Mouse (Mus musculus) cerebellum, adult 11-12 months (tissue): ENCODE results near the gene Chn1.
"Not testable (repeated sequence)": the region's sequence is repeated elsewhere in the genome, so short reads cannot be mapped to it uniquely, and the experiment has no call there.

ENCODE experiments used
- DNase-seq: peaks from one replicate; pipeline ENCODE4 v3.0.0; 2022

Gene Chn1

GRCm38 (mm10) chr2:73774786-73775682 is at the start of gene Chn1:
Chn1 (minus strand) TSS chr2:73775346.
- peak; percentile 67 for DNase-seq

DNA sequence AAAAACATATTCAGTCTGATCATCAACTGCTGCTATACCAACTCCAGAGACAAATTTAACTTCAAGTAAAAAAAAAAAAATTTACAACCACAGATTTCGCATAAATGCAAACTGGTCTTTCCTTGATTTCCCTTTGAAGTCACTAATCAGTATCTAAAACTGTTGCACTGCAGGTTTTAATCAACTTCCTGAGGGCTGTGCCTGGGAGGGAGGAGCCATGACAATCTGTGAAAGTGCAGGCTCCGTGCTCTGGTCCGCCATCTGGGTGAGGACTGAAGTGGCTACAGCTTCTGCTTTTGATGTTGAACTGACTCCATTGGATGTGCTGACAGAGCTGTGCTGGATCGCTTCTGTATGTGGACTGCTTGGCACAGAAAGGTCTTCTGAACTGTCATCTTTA is 43.6 kb upstream of the Chn1 start:
- no peak for DNase-seq

- no peak for DNase-seq
These were observed 32.5 kb upstream of the Chn1 start for GRCm38 (mm10) chr2:73807609-73808008.

DNA sequence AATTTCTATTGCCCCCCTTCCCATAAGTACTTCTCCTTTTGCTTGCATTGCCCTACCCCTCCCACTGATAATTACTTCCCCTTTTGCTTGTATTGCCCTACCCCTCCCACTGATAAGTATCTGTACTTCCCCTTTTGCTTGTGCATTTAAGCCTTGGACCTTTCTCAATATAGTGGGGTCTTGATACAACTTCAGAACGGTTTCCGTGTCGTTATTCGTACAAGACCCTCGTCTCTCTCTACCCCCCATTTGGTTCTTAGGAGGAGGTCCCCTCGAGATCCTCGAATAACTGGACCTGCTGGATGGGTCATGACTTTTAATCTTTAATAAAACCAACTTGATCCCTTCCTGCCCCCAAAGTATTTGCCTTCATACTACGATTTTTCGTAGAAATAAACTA is 25.0 kb upstream of the Chn1 start:
- DNase-seq = not testable (repeated sequence)

- no peak for DNase-seq
These were observed 23.6 kb upstream of the Chn1 start for GRCm38 (mm10) chr2:73798786-73799185.

DNA sequence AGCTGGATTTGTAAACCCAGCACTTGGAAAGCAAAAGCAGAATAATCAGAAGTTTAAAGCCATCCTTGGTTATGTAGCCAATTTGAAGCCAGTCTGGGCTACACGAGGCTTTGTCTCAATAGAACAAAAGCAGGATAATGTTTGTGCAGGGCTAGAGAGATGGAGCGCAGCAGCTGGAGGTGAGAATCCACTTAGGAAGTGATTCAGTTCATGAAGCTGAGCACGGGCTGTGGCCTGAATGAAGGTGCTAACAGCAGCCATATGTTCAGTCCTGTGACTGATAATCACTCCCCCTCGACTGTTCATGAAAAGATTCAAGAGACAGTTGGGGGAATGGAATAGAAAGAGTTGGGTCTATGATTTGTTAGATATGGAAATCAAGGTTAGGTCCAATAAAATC is 23.0 kb upstream of the Chn1 start:
- DNase-seq = no peak

GRCm38 (mm10) chr2:73791846-73792630 is 16.9 kb upstream of the Chn1 start:
- DNase-seq = no peak

DNA sequence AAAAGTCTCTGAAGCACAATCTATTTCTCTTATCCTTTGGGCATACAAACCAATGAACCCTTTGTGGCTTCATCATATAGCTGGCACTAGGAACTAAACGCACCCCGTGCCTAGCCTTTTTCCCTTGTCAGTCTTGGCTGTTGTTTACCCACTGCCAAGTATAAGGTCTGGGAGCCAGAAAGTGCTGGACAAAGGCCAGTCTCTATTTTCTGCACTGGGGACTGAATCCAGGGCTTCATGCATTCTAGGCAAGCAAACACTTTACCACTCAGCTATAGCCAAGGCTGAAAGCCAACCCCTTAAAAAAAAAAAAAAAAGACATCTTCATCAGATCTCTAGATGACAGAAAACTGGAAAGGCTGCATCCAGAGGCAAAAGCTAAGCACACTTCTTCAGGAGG is 15.2 kb upstream of the Chn1 start:
- DNase-seq = no peak

DNA sequence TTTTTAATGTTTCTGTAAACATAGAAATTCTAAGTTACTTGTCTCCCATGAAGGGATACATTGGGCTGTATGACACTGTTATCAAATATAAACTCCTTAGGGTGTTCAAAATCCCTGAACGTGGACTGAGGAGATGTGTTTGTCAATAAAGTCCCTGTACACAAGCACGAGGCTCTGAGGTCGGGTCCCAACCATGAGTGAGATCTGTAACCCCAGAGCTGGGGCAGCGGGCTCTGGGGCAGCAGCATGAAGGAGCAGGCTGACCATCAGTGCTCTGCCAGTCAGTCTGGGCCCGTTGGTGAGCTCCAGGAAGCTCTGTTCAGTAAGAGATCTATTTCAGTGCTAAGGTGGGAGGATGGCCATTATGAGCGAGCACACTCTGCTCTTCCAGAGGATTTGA is 13.2 kb upstream of the Chn1 start:
- no peak for DNase-seq

DNA sequence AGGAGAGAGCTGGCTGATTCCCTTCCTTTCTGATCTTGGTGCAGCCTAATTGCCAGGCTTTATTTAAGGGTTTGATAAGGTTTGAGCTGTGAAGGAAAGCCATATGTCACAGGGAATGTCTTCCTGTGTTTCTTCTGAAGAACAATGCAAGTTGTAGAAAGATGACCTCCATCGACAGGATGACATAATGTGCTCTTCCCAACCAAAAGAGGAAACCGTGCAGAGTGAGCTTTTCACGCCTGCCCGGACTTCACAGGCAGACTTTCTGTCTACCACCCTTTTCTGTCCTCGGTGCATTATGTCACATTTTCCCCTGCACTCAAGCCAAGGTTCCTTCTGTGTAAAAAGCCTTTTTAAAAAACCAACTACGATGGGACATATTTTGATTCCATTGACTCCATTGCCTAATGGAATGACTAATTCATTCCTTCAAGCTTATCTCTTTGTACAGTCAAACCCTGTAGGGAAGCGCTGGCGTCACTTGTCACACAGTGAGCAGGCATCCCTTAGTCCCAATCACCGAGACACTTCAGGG is 7.3 kb upstream of the Chn1 start:
- no peak for DNase-seq

DNA sequence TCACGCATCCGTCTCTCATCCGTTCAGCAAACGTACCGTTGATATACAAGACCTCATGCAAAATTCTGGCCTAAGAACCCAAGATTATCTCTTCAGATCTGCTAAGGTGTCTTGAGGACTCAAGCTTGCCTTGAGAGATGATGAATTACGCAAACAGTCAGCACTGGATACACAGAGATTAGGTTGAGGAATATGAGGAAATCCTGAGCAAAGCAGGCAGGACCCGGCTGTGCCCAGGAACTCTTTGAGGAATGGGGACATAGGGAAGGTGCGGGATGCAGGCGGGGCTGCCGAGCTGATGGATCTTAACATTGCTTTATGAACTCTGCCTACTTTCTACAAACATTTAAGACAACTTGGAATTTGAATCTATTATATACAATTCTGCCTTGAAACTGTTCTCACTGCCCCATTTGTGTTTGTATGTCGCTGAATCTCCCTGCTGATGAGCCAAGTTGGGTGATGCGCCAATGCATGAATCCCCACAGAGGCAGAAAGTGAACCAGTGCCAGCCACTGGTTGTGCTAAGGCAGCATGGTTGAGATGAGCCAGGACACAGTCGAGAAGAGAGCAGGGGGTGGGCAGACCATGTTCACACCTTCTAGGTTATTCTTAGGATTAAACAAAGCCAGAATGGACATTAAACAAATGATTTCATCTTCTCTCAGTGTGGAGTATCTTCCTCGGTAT is 5.3 kb upstream of the Chn1 start:
- DNase-seq = no peak

GRCm38 (mm10) chr2:73779796-73780195 is 4.7 kb upstream of the Chn1 start:
- no peak for DNase-seq

DNA sequence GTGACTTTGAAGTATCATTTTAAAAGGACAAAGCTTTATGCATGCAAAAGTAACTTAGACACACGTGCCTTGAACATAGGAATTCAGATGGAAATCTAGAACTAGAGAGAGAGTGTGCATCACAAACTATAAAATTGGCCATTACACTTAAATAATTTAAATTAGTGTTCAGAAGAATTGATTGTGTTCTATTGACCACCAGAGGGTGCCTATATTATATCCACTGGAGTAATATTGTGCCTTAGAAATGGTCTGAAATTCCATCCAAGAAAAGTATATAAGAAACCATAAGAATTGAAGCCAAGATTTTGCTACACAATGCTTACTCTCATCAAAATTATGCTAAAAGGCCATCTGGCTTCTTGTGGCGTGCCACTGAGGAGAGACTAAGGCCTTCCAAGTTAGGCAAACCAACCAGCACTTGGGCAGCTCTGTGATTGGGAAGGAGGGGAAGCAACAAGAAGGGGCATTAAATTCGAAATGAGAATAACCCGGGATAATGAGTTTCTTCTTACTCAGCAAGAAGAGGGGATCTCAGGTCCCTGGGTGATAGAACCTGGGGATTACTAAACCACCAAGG is 4.0 kb upstream of the Chn1 start:
- DNase-seq = no peak

GRCm38 (mm10) chr2:73776936-73777335 is 1.8 kb upstream of the Chn1 start:
- no peak for DNase-seq

DNA sequence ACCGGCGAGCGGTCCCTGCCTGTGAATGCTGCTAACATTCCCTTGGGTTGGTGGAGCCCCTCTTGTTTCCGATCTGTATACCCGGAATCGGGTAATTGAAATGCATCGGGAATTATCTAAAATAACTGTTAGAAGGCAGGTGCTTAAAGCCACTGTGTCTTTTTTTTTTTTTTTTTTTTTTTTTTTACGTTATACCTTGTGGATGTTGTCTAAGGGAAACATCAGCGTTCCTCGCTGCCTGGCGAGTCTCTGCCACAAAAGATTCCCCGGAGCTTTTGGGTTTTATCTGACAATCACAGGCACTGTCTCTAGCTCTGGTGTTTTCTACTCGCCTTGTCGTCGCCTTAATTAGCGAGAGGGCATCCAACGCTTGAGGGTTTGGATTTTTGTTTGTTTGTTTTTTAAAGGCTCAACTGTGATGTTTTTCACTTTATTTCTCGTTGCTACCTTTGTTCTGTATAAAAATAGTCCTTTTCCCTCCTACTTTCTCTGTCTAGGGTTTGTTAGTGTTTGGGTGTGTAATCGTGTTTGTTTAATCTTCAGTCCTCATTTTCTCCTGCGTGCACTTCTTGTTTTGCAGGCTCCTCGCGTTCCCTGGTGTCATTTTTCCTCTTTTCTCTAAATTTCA is 651 bp upstream of the Chn1 start:
- DNase-seq = no peak

- no peak for DNase-seq
These were observed 2.2 kb downstream of the Chn1 start for GRCm38 (mm10) chr2:73772945-73773344.

DNA sequence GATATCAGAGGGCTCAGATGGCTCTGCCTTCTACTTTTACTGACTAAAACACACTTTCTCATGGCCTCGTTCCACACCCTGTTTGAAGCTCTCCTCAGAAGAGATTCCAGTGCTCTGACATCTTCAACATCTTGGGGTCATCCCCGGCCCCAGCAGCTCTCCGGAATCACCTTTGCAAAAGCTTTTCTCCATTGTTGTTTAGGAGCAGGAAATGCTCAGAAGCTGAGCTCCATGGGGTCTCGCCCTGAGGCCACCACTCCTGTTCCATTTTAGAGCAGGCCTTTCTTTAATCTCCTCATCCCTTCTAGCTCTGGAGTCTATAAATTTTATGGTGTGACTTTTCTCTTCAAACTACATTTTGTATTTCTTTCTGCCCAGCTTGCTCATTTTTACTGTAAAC is 6.5 kb downstream of the Chn1 start:
- no peak for DNase-seq

- no peak for DNase-seq
These were observed 11.6 kb downstream of the Chn1 start for GRCm38 (mm10) chr2:73763541-73763940.

DNA sequence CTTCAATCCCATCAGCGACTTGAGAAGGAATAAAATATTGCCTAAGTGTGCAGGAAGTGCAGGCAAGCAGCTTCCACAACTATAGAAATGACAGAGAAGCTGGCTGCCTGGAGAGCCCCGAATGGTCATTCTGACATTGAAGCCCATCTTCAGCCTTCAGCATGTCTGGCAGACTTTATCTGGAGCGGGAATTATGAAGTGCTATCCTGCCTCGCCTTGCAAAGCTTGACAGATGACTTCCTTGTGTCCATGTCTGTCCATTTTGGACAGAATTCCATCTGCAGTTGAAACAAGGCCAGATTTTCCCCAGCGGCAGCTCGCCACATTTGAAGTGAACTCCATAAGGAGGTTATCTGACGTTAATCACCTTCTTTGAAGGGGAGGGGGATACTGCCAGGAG is 15.2 kb downstream of the Chn1 start:
- DNase-seq = no peak

DNA sequence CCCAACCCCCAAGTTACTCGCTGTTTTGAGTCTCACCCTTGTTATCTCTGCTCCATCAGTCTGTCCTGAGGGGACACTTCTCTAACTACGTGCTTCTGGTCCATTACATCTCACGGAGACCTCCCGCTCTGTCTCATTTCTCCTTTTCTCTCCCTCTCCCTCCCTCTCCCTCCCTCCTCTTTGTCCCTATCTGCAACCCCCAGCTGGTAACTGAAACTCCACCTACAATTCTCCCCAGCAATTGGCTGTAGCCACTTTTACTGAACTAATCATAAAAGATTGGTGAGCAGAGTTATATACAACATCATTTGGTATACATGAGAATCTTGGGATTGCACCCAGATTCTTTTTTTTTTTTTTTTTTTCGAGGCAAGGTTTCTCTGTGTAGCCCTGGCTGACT is 16.1 kb downstream of the Chn1 start:
- DNase-seq = no peak

- DNase-seq = no peak
These were observed 27.8 kb downstream of the Chn1 start for GRCm38 (mm10) chr2:73747297-73747696.

DNA sequence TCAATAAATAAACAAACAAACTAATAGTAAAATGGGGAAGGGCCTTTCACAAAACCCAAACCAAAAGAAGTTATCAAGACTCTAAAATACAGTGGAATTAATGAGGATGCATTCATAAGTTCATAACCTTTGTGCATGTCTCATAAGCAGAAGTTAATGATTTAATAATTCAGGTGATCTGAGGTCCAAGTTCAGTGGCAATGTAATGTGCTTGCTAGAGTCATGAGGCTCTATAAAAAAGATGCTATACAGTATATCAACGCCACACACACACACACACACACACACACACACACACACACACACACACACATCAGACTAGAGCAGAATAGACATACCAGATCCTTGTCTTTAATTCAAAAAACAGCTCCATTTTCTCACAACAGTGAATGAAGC is 28.8 kb downstream of the Chn1 start:
- no peak for DNase-seq
